Mouse (Mus musculus): ENCODE data around the gene Jph2. TPM values are rescaled to one million over a fixed set of nuclear protein-coding genes. Genes with fewer than 3 reads are reported as not detected.
"Not testable (repeated sequence)": the region's sequence is repeated elsewhere in the genome, so short reads cannot be mapped to it uniquely, and the experiment has no call there.

Jph2 gene
- polyA plus RNA-seq, 1 experiment: 14.7 TPM

DNA sequence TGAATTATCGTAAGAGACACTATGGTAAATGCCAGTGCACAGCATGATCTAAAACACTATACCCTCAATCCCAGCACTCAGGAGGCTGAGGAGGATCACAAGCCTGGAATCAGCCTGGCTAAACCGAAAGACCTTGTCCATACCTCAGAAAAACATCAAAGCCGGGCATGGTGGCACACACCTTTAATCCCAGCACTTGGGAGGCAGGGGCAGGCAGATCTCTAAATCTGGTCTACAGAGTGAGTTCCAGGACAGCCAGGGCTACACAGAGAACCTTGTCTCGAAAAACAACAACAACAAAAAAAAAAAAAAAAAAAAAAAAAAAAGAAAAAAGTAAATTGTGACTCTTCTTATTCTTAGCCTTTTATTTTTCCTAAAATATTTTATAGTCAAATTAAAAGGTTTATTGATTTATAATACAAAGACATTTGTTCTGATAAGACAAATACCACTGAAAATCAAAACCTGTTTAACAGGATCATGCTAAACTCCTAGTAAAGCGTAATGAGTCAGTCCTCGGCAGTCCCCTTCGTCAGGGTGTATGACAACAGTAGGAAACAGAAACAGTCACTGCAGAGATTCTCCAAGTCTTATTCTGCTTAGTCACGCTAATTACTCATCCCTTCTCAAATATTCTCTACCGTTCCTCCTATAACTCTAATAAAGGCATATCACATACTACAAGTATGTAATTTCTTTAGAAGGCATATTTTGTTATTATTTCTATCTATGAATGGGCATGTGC is 15.2 kb upstream of the Jph2 start:
- no peak for DNase-seq
- TF ChIP-seq CTCF (IDR thresholded peaks at IDR 0.05; ENCODE audit: borderline replicate concordance, control insufficient read depth, extremely low read depth, insufficient read depth, low read length, poor library complexity): no peak
- TF ChIP-seq POLR2A (IDR thresholded peaks at IDR 0.05; ENCODE audit: control insufficient read depth, extremely low read depth, insufficient read depth, low read length, poor library complexity): no peak

GRCm38 (mm10) chr2:163412419-163412818 is 14.6 kb upstream of the Jph2 start:
- no peak for TF ChIP-seq POLR2A (IDR thresholded peaks at IDR 0.05; ENCODE audit: control insufficient read depth, extremely low read depth, insufficient read depth, low read length, poor library complexity)
- TF ChIP-seq CTCF (IDR thresholded peaks at IDR 0.05; ENCODE audit: borderline replicate concordance, control insufficient read depth, extremely low read depth, insufficient read depth, low read length, poor library complexity): no peak
- H3K4me1 ChIP-seq (replicated peaks; ENCODE audit: control insufficient read depth, insufficient read depth, low read length): peaks cover 2% of the 10 kb centered on the region
- no peaks in the 10 kb centered on the region for H3K27me3 ChIP-seq (ENCODE audit: control insufficient read depth, insufficient read depth, low read length)
- peaks cover 48% of the 10 kb centered on the region for H3K36me3 ChIP-seq (ENCODE audit: control insufficient read depth, insufficient read depth, low read length)
- no peak for DNase-seq
- no peak overlapping the region for H3K27ac ChIP-seq (ENCODE audit: control insufficient read depth, insufficient read depth, low read length)
- 97% methylated on average over 4 of the region's 4 CpGs for WGBS
- H3K4me3 ChIP-seq (ENCODE audit: control insufficient read depth, insufficient read depth, low read length): no peak overlapping the region

More for the DNA sequence above, 15.2 kb upstream of the Jph2 start:
- peaks cover 47% of the 10 kb centered on the region for H3K36me3 ChIP-seq (ENCODE audit: control insufficient read depth, insufficient read depth, low read length)
- H3K27ac ChIP-seq (ENCODE audit: control insufficient read depth, insufficient read depth, low read length): no peak overlapping the region
- 92% methylated on average over 9 of the region's 9 CpGs for WGBS
- H3K27me3 ChIP-seq (ENCODE audit: control insufficient read depth, insufficient read depth, low read length): no peaks in the 10 kb centered on the region
- H3K4me1 ChIP-seq (replicated peaks; ENCODE audit: control insufficient read depth, insufficient read depth, low read length): peaks cover 4% of the 10 kb centered on the region
- H3K4me3 ChIP-seq (ENCODE audit: control insufficient read depth, insufficient read depth, low read length): no peak overlapping the region

DNA sequence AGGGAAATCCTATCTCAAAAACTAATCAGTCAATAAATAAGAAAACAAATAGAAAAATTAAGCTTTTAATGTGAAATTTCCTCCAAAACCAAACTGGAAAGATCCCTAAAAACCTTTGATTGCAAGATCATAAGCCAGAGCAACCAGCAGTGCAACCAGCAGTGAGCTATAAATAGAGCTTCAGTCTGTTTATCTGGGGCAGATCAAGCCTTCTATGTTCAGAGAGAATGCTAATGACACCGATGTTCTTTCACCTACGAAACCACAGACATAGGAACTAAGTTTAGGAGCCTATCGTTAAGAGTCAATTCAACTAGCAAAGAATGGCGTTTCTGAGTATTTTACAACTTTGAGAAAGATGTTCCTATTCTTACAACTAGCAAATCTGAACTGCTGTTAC is 14.0 kb upstream of the Jph2 start:
- Histone ChIP-seq H3K36me3 (ENCODE audit: control insufficient read depth, insufficient read depth, low read length) (peaks cover 53% of the 10 kb centered on the region), H3K27ac (ENCODE audit: control insufficient read depth, insufficient read depth, low read length) (no peak overlapping the region), H3K4me1 (replicated peaks; ENCODE audit: control insufficient read depth, insufficient read depth, low read length) (peaks cover 2% of the 10 kb centered on the region), H3K4me3 (ENCODE audit: control insufficient read depth, insufficient read depth, low read length) (no peak overlapping the region), H3K27me3 (ENCODE audit: control insufficient read depth, insufficient read depth, low read length) (no peaks in the 10 kb centered on the region)
- TF ChIP-seq POLR2A (IDR thresholded peaks at IDR 0.05; ENCODE audit: control insufficient read depth, extremely low read depth, insufficient read depth, low read length, poor library complexity) (no peak), CTCF (IDR thresholded peaks at IDR 0.05; ENCODE audit: borderline replicate concordance, control insufficient read depth, extremely low read depth, insufficient read depth, low read length, poor library complexity) (no peak)
- WGBS: 11% methylated on average over 4 of the region's 4 CpGs
- no peak for DNase-seq

GRCm38 (mm10) chr2:163411344-163411743 is 13.6 kb upstream of the Jph2 start:
- H3K27me3 ChIP-seq (ENCODE audit: control insufficient read depth, insufficient read depth, low read length); H3K4me3 ChIP-seq (ENCODE audit: control insufficient read depth, insufficient read depth, low read length); H3K4me1 ChIP-seq (replicated peaks; ENCODE audit: control insufficient read depth, insufficient read depth, low read length); DNase-seq; H3K27ac ChIP-seq (ENCODE audit: control insufficient read depth, insufficient read depth, low read length): not testable (repeated sequence)
- WGBS: 70% methylated on average over 3 of the region's 3 CpGs
- H3K36me3 ChIP-seq (ENCODE audit: control insufficient read depth, insufficient read depth, low read length): peaks cover 54% of the 10 kb centered on the region

DNA sequence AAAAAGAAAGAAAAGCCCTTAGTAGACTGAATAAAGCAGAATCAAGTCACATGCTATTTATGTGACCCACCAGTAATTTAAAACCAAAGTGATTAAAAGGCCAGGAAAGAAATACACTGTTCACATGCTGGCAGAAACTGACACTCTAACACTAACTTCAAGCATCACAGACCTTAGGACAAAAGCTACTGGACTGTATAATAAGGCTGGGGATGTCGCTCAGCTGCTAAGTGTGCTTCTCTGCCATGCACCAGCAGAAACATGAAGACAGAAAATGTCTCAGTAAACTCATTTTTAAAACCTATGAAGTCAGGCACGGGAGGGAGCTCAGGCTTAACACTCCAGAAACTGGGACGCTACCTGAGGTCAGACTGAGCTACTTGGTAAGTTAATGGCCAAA is 12.4 kb upstream of the Jph2 start:
- H3K4me1 ChIP-seq (replicated peaks; ENCODE audit: control insufficient read depth, insufficient read depth, low read length): peaks cover 2% of the 10 kb centered on the region
- no peak for TF ChIP-seq POLR2A (IDR thresholded peaks at IDR 0.05; ENCODE audit: control insufficient read depth, extremely low read depth, insufficient read depth, low read length, poor library complexity)
- no peak for TF ChIP-seq CTCF (IDR thresholded peaks at IDR 0.05; ENCODE audit: borderline replicate concordance, control insufficient read depth, extremely low read depth, insufficient read depth, low read length, poor library complexity)
- 91% methylated on average over 3 of the region's 3 CpGs for WGBS
- H3K27ac ChIP-seq (ENCODE audit: control insufficient read depth, insufficient read depth, low read length): no peak overlapping the region
- no peak overlapping the region for H3K4me3 ChIP-seq (ENCODE audit: control insufficient read depth, insufficient read depth, low read length)
- DNase-seq: no peak
- H3K36me3 ChIP-seq (ENCODE audit: control insufficient read depth, insufficient read depth, low read length): peaks cover 57% of the 10 kb centered on the region
- no peaks in the 10 kb centered on the region for H3K27me3 ChIP-seq (ENCODE audit: control insufficient read depth, insufficient read depth, low read length)

GRCm38 (mm10) chr2:163404037-163404815 is 6.4 kb upstream of the Jph2 start:
- Histone ChIP-seq H3K27ac (ENCODE audit: control insufficient read depth, insufficient read depth, low read length) (no peak overlapping the region), H3K4me1 (replicated peaks; ENCODE audit: control insufficient read depth, insufficient read depth, low read length) (no peaks in the 10 kb centered on the region), H3K27me3 (ENCODE audit: control insufficient read depth, insufficient read depth, low read length) (no peaks in the 10 kb centered on the region), H3K4me3 (ENCODE audit: control insufficient read depth, insufficient read depth, low read length) (no peak overlapping the region), H3K36me3 (ENCODE audit: control insufficient read depth, insufficient read depth, low read length) (peaks cover 25% of the 10 kb centered on the region)
- no peak for DNase-seq
- TF ChIP-seq POLR2A (IDR thresholded peaks at IDR 0.05; ENCODE audit: control insufficient read depth, extremely low read depth, insufficient read depth, low read length, poor library complexity) (no peak), CTCF (IDR thresholded peaks at IDR 0.05; ENCODE audit: borderline replicate concordance, control insufficient read depth, extremely low read depth, insufficient read depth, low read length, poor library complexity) (no peak)
- 90% methylated on average over 8 of the region's 8 CpGs for WGBS
